Mouse (Mus musculus): ENCODE data around the gene Acsf3.

DNA sequence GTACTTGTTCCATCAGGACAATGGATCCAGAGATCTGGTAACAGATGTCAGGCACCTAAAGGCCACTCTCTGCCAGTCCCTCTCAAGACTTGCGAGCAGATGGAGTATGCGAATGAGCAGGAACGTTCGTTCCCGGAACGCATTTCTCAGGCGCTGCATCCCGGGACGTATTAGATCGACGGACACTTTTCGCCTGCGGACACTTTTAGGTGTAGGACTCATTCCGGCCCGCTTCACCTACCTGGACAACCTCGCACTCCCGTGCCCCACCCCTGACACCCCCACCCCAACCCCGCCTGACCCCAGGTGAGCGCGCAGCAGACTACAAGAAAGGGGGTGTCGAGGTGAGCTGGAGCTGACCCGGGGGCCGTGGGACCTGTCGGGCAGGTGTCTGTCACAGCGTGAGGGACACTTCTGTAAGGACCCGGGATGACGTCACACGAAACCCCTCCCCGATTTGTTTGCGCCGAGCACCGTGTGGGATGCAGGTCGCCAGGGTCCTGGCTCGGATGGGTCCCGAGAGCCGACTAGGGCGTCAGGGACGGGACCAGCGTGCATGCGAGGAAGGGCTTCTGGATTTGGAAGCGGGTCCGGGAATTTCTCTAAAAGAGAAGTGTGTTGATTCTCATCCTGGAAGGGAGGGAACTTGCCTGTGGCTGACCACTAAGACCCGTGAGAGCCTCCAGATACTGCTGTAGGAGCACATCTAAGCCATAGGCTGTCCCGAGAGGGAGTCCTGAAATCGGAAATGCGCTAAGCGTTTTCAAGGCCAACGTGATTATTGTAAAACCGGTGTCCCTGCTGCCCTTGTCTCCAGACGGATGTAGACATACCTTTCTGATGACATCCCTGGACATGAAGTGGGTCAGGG lies at the start of gene Acsf3:
- TF ChIP-seq CTCF (IDR thresholded peaks at IDR 0.05; ENCODE audit: low read depth), result no peak
- 0 out of 2 replicates have a peak, but pooled peaks have one; percentile 22 for TF ChIP-seq EP300 (IDR thresholded peaks at IDR 0.05; ENCODE audit: low read depth)
